ENCODE assay signal across 8 mouse cellular contexts in the genomic region with DNA sequence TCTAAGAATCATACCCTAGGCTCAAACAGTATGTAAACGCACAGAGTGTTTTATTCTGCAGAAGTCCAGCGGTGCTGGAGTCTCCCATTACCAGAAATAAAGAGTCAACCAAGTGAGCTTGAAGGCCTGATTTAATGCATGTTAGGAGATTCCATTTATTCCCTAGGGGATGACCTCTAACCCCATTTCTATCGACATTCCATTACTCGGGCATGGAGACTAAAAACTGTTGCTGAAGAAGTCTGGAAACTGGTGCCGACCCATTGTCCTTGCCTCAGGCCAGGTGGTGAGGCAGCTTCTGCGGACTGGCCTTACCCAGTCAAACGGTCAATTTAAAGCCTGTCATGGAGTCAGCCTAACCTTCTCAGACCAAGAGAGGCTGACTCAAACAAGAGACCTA. TPM values are rescaled to one million over a fixed set of nuclear protein-coding genes. Genes with fewer than 3 reads are reported as not detected.
A peak's percentile ranks its signal among the peaks of the same experiment; 100 is the strongest.
DNase-seq lines count a peak whose midpoint lies in the region; ATAC-seq and TF ChIP-seq lines count a peak whose summit lies in the region.
"Had no signal": no experiment of that assay in that cellular context is flagged by ENCODE, and none has a peak within 500 bp of the region (broad histone marks: within the 10 kb centered on the region; RNA-seq: fewer than 3 reads in every experiment).

No protein-coding gene starts in this region.

- TF ChIP-seq CTCF in testis, adult 2 months (IDR thresholded peaks at IDR 0.05; ENCODE audit: control insufficient read depth, insufficient read depth, insufficient replicate concordance, low read depth, low read length): no peak

- 0 out of 2 replicates have a peak overlapping the region, but pooled peaks have one; percentile 68 for H3K4me2 ChIP-seq in forebrain, embryonic 14.5 days (ENCODE audit: low read length)
- peak overlapping the region; percentile 73 for H3K4me2 ChIP-seq in liver, embryonic 16.5 days (ENCODE audit: low read depth, low read length)

- DNase-seq in testis, postnatal 10 days (ENCODE audit: low spot score): no peak
- DNase-seq in forebrain, embryonic 14.5 days (ENCODE audit: low spot score): no peak
- DNase-seq in cerebellum, postnatal 25 days: no peak
- no peak for DNase-seq in spleen, adult 18-20 months
- DNase-seq in kidney, adult 8-10 months: no peak
- DNase-seq: heart, postnatal 4 days had no signal

- H3K27me3 ChIP-seq in testis, adult 2 months (ENCODE audit: control insufficient read depth, insufficient read depth, low read length): no peaks in the 10 kb centered on the region
- no peaks in the 10 kb centered on the region for H3K27me3 ChIP-seq in forebrain, embryonic 14.5 days (replicated peaks; ENCODE audit: control insufficient read depth, insufficient read depth, low read length)
- H3K27me3 ChIP-seq in liver, embryonic 16.5 days (ENCODE audit: control insufficient read depth, insufficient read depth, low read depth, low read length): no peaks in the 10 kb centered on the region

- H3K36me3 ChIP-seq in testis, adult 2 months (ENCODE audit: control insufficient read depth, insufficient read depth, low read length): no peaks in the 10 kb centered on the region
- H3K36me3 ChIP-seq in forebrain, embryonic 14.5 days (ENCODE audit: control insufficient read depth, insufficient read depth, low read length): no peaks in the 10 kb centered on the region
- H3K36me3 ChIP-seq in liver, embryonic 16.5 days (ENCODE audit: control insufficient read depth, insufficient read depth): no peaks in the 10 kb centered on the region

- peaks cover 3% of the 10 kb centered on the region; the same call in 1 of the 2 replicates for H3K4me1 ChIP-seq in testis, adult 2 months (ENCODE audit: control insufficient read depth, insufficient read depth, low read length)
- H3K4me1 ChIP-seq in forebrain, embryonic 14.5 days (ENCODE audit: control insufficient read depth, insufficient read depth, low read length): peaks cover 19% of the 10 kb centered on the region
- peaks cover 17% of the 10 kb centered on the region for H3K4me1 ChIP-seq in liver, embryonic 16.5 days (ENCODE audit: control insufficient read depth, low read depth, low read length)

- ATAC-seq in forebrain, embryonic 14.5 days: no peak
- no peak for ATAC-seq in liver, embryonic 16.5 days (ENCODE audit: low read depth)

- WGBS in forebrain, embryonic 14.5 days: 89% methylated on average over 7 of the region's 7 CpGs
- 85% methylated on average over 7 of the region's 7 CpGs for WGBS in liver, embryonic 16.5 days (ENCODE audit: insufficient replicate concordance)

- no peak overlapping the region for H3K9ac ChIP-seq in forebrain, embryonic 14.5 days (ENCODE audit: low read length)
- no peak overlapping the region for H3K9ac ChIP-seq in liver, embryonic 16.5 days (ENCODE audit: low read depth, low read length)

- H3K27ac ChIP-seq in testis, adult 2 months (ENCODE audit: control insufficient read depth, insufficient read depth, low read depth, low read length): no peak overlapping the region
- H3K27ac ChIP-seq in forebrain, embryonic 14.5 days (ENCODE audit: low read depth, low read length): no peak overlapping the region
- H3K27ac ChIP-seq in liver, embryonic 16.5 days (ENCODE audit: low read length): no peak overlapping the region

- H3K9me3 ChIP-seq in forebrain, embryonic 14.5 days (replicated peaks; ENCODE audit: control insufficient read depth, low read length): no peaks in the 10 kb centered on the region
- H3K9me3 ChIP-seq in liver, embryonic 16.5 days (replicated peaks; ENCODE audit: control insufficient read depth, low read length): no peaks in the 10 kb centered on the region

- no peak for TF ChIP-seq POLR2A in testis, adult 2 months (IDR thresholded peaks at IDR 0.05; ENCODE audit: control insufficient read depth, low read depth, low read length)

- peak overlapping the region; percentile 65 for H3K4me3 ChIP-seq in testis, adult 2 months (ENCODE audit: control insufficient read depth, low read depth, low read length)
- no peak overlapping the region for H3K4me3 ChIP-seq in forebrain, embryonic 14.5 days (ENCODE audit: low read depth, low read length)
- peak overlapping the region; percentile 82 for H3K4me3 ChIP-seq in liver, embryonic 16.5 days (ENCODE audit: low read depth, low read length)

RNA-seq across cellular contexts. Expression of a gene that starts 1.5 kb away (rescaled TPM):
- 7.3 and 9.8 TPM in 2 replicates for polyA plus RNA-seq in testis, adult 2 months (2012; rRNA removed)
- 325 and 340 TPM in 2 replicates for polyA plus RNA-seq in forebrain, embryonic 14.5 days (2014; fragmentation: Nextera tagmentation; extraction: Ambion mirVana)
- polyA plus RNA-seq in liver, embryonic 16.5 days (2015; fragmentation: Nextera tagmentation; extraction: Ambion mirVana): 87.0 and 94.7 TPM in 2 replicates

RNA-seq across cellular contexts. Expression of a gene that starts 19.2 kb away (rescaled TPM):
- 19.5 and 22.8 TPM in 2 replicates for polyA plus RNA-seq in testis, adult 2 months (2012; rRNA removed)
- polyA plus RNA-seq in forebrain, embryonic 14.5 days (2014; fragmentation: Nextera tagmentation; extraction: Ambion mirVana): 169 and 224 TPM in 2 replicates
- polyA plus RNA-seq in liver, embryonic 16.5 days (2015; fragmentation: Nextera tagmentation; extraction: Ambion mirVana): 152 and 164 TPM in 2 replicates
